Mouse (Mus musculus) retina, postnatal 7 days (tissue): ENCODE measurements around the gene Cops7a.

Source experiments
- DNase-seq: peaks from one replicate; pipeline ENCODE4 v3.0.0-alpha.2; 2012; ENCODE audit warnings: low read depth, low spot score

The Cops7a gene

GRCm38 (mm10) chr6:124918890-124919627 lies 46.3 kb downstream of the Cops7a start:
- no peak for DNase-seq

- DNase-seq, result no peak
These were observed 47.0 kb downstream of the Cops7a start for GRCm38 (mm10) chr6:124918331-124918690.

DNA sequence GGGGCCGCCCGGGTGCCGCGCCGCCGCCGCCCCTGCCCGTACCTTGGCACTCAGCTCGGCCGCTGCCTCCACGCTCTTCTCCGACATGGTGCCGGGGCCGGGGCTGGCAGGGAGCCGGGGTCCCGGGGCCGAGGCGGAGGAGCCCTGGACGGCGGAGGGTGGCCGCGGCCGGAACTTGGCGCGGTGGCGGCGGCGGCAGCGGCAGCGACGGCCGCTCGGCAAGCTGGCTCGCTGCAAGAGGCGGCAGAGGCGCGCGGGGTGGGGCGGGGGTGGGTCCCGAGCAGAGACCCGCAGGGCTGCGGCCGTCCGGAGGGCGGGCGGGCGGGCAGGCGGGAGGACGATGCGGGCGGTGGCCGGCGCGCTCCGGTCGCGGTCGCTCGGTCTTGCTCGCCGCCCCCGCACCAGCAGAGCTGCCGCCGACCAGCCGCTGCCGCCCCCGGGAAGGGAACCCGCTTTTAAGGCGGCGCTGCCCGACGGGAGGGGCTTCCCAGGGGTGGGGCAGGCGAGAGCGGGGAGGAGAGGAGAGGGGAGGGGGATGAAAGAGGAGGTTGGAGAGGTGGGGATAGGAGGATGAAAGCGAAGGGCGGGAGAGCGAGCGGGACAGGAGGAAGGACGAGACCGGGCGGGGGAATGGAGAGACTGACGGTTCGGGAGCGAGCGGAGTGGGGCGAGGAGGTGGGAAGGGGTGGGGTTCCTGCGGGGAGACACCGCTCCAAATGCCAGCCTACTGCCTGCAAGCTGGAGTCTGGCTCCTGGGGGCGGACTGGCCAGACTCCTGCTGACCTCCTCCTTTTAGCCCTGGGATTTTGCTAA lies 47.6 kb downstream of the Cops7a start:
- DNase-seq, result peak; percentile 82

DNA sequence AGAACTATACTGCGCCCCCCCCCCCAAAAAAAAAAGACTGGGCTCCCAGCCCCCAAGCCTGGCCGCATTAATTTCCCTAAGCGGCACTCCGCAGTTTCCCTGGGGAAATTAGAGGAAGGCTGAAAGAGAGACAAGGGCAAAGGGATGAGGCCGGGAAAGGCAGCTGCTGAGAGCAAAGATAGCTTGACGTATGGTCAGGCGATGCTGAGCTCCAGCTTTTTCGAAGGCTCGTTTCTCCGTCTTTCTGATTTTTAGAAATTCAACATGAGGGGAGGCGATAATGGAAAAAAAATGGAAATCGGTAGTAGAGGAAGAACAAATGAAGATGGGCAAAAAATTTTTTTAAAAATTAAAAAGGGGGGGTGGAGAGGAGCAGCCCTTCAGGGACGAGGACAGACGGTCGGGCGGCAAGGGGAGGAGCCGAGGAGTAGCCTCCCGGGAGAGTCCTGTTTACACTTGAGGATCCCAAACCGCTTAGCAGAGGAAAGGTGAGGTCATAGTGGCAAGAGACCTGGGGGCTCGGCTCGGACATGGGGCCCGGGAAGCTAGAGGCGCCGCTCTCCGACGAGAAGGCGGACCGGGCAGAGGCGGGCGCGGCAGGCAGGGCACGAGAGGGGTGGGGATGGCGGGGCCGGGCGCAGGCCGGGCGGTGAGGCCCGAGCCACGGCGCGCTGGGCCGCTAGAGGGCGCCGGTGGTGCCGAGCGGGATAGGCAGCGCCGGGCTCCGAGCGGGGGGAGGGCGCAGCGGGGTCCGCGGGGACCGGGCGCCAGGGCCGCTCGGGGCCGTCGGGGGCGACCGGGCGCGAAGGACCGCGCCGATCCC lies 48.4 kb downstream of the Cops7a start:
- DNase-seq, result peak; percentile 81

DNA sequence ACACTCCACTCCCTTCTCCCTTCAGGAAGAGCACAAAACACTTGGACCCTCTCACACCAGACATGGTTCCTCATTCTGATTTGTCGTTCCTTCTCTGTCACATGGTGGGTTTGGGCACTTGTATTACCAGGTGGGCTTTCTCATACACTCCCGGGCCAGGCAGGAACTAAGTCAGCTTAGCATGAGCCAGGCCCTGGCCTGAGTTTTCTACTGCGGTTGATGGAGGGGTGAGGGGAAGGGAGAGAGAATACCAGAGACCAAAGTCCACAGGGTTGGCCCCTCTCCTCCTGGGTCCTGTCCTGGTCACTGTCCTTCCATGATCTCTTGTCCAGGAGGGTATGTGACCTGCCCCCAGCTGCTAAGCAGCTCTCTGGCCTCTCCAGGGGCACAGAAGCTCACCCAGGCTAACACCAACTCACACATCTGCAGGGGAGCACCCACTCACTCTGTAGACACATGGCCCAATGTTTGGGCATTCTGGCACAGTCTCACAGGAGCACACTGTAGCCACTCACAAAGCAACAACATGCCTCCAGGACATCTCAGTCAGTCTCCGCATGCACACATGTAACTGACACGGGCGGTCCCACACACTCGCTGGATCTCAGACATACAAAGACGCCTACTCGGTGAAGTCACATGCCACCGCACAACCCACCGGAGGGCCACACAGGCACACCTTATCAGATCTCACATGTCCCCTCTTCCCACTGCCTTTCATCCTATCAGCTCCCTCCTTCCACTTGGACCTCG lies 49.2 kb downstream of the Cops7a start:
- DNase-seq, result no peak

- DNase-seq, result no peak
These were observed 50.0 kb downstream of the Cops7a start for GRCm38 (mm10) chr6:124915160-124915941.

- DNase-seq, result no peak
These were observed 50.8 kb downstream of the Cops7a start for GRCm38 (mm10) chr6:124914511-124914910.

GRCm38 (mm10) chr6:124913721-124914285 lies 51.5 kb downstream of the Cops7a start:
- DNase-seq, result no peak

GRCm38 (mm10) chr6:124913214-124913613 lies 52.1 kb downstream of the Cops7a start:
- DNase-seq, result no peak

DNA sequence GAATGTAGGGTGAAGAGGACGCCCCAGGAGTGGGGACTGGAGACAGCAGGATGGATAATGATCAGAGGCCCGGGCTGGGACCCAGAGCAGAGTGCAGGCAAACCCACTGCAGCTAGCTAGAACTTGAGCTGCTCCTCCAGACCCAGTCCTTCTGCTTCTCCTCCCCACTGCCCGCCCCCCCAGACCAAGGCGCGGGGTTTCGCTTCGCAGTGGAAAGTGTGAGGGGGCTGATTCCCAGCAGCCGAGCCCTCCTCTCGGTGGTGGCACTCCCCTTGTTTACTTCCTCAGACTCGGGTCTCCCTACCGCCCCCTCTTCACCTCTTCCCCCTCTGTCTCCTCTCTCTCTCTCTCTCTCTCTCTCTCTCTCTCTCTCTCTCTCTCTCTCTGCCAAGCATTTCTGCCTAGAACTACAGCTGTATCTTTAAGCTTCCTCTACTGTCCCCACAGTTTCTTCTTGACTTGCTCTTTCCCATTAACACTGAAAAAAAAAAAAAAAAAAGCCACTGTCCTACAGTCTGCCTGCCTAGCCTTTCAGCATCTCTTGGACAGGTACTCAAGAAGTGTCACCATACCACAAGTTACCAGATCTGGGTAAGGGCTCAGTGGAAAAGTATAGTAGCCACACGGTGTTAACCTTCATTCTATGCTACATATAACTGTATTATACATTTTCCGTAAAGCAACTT lies 53.7 kb downstream of the Cops7a start, which contains the start of gene Lag3:
Lag3 (minus strand) TSS at position 173 of the 686 bp plus-strand sequence.
- no peak for DNase-seq

DNA sequence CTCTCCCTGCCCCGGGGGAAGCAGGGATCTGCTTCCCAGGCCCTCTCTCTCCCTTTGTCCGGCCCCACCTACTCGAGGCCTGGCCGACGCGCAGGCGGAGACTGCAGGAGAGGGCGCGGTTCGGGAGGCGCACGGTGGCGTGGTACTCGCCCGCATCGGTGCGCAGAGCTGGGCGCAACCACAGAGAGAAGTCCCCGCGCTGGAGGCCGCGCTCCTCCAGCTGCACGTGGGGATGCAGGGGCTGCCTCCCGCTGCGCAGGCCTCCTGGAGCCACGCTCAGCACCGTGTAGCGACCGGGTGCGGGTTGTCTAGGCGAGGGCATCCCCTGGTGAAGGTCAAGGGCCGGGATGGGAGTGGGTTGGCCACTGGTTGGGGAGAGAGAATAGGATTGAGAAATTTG lies 55.3 kb downstream of the Cops7a start:
- DNase-seq, result no peak
